Mouse (Mus musculus): ENCODE results near the gene Ppp1r14c.

Gene Ppp1r14c

GRCm38 (mm10) chr10:3366036-3366869 is at the start of gene Ppp1r14c:
Gene Ppp1r14c, plus strand, starts transcription at chr10:3366057.
- CTCF ChIA-PET = no interaction called here

DNA sequence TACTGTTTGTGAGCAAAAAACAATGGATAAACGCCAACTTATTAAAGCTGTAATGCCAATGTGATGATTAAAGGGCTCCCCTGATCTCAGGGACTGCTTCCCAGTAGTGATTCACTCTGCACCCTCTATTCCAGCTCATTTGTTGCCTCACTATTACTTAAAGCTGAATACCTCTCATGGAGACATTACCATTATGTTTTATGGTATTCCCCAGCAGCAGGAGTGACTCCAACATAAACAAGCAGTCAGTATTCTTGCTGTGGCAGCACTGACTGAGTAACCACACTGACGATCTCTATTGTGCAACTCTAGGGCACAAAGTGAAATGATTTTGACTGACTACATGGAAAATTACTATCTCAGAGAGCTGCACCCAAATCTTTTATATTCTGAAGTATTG is 44.5 kb upstream of the Ppp1r14c start:
- CTCF ChIA-PET = no interaction called here

DNA sequence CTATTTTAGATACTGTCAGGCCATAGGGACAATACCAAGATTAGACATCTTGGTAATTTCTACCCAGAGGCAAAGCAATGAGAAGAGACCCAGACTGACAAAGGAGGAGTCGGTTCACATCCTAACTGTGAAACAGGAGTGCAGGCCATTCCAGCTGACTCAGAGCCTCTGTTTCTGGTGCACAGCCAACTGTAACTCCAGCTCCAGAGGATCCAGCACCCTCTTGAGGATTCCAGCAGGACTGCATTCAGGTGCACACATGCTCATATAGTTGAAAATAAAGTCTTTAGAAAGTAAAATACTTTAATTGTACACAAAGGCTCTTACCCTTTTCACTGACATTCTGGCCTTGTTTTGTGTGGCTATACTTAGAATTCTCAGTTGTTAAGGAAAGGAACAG is 40.4 kb upstream of the Ppp1r14c start:
- CTCF ChIA-PET = no interaction called here

DNA sequence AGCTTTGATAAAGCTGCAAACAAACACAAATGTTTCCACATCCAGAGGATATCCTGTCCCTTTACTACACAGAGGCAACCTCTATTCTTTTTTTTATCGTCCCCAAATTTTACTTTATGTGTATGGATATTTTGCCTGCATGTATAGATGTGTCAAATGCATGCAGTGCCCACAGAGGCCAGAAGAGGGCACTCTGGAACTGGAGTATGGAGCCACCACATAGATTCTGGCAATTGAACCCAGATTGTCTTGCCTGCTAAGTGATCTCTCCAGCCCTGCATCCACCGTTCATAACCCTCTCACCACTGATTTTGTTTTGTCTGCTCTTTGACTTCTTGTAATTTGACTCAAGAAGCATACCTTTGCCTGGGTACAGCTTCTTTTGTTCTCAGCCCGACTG is 33.0 kb upstream of the Ppp1r14c start:
- CTCF ChIA-PET = no interaction called here

GRCm38 (mm10) chr10:3334570-3334969 is 31.3 kb upstream of the Ppp1r14c start:
- CTCF ChIA-PET = no interaction called here

GRCm38 (mm10) chr10:3336729-3337329 is 29.0 kb upstream of the Ppp1r14c start:
- CTCF ChIA-PET = no interaction called here

DNA sequence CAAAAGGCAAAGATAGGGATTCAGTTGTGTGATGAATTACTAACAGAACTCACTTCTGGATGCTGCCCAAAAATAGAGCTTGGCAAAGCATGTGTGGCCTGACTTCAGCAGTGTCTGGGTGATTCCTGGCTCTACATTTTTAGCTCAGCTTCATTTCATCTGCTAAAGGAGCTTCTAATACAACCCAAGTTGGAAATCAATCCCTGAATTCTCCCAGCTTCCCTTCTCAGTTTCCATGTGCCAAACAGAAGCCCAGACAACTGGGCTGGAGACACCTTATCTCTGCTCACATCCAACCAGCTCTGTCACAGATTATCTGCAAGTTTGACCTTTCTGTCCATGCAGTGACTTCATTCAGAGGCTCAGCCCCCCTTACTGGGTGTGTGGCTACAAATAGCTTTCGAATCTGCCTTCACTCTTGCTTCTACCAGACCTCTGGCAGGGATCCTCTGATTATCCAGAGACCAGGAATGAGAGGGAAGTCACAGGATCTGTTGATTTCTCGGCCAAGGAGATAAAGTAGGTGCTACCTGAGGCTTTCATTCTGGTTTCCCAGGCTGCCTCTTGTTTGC is 28.4 kb upstream of the Ppp1r14c start:
- CTCF ChIA-PET = no interaction called here

- CTCF ChIA-PET = no interaction called here
Observed at GRCm38 (mm10) chr10:3345706-3346105, 20.2 kb upstream of the Ppp1r14c start.

GRCm38 (mm10) chr10:3359531-3359930 is 6.3 kb upstream of the Ppp1r14c start:
- CTCF ChIA-PET = no interaction called here

- CTCF ChIA-PET = no interaction called here
Observed at GRCm38 (mm10) chr10:3365671-3366035, 204 bp upstream of the Ppp1r14c start.

DNA sequence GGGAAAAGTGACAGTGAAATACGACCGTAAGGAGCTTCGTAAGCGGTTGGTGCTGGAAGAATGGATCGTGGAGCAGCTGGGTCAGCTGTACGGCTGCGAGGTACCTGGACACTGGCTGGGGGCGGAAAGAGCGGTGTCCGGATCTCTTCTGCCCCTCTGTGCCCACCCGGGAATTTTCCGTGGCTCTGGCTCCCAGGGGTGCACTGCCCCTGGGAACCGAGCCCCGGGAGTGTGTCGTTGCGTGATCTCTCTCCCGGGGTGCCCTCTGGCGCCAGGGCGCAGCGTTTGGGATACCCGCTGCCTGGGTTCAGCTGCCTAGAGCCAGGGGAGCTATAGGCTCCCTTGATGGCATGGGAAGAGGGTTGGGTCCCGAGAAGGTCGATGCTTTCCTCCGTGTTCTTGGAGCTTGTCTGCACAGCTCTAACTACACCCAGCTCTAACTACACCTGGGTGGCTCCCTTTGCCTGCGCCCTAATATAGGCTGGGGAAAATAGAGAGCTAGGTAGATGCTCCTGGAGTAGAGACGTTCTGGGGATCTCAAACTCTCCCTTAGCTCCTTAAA is 1.1 kb downstream of the Ppp1r14c start:
- CTCF ChIA-PET = no interaction called here

DNA sequence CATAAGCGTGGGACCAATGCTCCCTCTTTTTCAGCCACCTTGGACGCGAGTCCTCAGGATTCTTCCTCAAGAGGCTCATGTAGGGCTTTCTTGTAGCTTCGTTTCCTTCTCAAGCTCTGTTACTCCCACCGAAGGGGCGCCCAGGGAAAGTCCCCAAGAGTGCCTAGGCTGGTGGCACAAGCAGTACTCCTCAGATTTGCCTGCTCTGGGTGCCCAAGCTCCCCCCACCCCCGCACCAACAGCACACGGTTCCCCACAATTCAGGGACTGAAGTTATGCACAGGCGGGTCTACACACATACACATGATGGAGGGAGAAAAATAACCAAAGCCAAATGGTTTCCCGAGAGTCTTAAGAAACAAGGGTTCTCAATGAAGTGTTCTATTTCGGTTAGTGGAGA is 1.6 kb downstream of the Ppp1r14c start:
- CTCF ChIA-PET = no interaction called here

GRCm38 (mm10) chr10:3383176-3383575 is 17.3 kb downstream of the Ppp1r14c start:
- CTCF ChIA-PET = no interaction called here

DNA sequence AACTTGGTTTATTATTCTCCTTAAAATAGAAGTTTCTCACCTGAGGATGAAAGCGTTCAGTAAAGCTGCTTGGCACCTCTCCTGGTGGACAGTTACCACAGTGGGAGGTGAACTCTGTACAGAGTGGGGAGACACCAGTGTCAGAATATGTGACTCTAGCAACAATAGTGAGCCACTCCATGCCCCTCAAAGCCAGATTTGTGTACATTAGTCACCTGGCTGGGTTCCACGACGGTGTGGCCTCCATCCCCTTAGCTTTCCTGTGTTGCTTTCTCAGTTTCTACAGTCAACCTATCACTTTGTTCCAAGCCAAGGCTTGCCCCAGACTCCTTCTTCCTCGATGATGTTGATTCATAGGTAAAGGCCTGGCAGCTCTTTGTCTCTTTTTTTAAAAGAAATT is 26.4 kb downstream of the Ppp1r14c start:
- CTCF ChIA-PET = no interaction called here

GRCm38 (mm10) chr10:3393548-3393947 is 27.7 kb downstream of the Ppp1r14c start:
- CTCF ChIA-PET = no interaction called here

DNA sequence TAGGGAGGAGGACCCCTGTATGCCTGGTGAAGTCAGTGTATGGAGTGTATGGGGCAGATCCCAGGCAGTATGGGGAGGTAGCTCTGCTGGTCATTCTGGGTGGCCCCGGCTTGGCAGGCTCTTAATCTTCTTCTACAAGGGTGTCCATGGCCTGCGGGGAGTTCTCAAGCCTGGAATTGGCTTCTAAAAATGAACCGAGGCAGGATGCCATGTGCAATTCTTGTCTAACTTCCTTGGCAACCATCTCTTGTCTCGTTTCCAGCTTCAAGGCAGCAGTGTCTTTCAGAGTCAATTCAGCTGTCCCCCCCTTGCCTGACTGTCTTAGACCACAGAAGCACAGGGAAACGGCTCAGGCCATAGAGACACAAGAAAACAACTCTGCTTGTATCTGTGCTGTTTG is 28.3 kb downstream of the Ppp1r14c start:
- CTCF ChIA-PET = no interaction called here

- CTCF ChIA-PET = no interaction called here
Observed at GRCm38 (mm10) chr10:3394671-3395288, 28.9 kb downstream of the Ppp1r14c start.

- CTCF ChIA-PET = interaction anchor here (0.8 kb wide), 1 partner anchor 1732 kb away, joined by 6 read pairs; no protein-coding TSS in a partner anchor
Observed at GRCm38 (mm10) chr10:3395341-3395931, 29.6 kb downstream of the Ppp1r14c start.

DNA sequence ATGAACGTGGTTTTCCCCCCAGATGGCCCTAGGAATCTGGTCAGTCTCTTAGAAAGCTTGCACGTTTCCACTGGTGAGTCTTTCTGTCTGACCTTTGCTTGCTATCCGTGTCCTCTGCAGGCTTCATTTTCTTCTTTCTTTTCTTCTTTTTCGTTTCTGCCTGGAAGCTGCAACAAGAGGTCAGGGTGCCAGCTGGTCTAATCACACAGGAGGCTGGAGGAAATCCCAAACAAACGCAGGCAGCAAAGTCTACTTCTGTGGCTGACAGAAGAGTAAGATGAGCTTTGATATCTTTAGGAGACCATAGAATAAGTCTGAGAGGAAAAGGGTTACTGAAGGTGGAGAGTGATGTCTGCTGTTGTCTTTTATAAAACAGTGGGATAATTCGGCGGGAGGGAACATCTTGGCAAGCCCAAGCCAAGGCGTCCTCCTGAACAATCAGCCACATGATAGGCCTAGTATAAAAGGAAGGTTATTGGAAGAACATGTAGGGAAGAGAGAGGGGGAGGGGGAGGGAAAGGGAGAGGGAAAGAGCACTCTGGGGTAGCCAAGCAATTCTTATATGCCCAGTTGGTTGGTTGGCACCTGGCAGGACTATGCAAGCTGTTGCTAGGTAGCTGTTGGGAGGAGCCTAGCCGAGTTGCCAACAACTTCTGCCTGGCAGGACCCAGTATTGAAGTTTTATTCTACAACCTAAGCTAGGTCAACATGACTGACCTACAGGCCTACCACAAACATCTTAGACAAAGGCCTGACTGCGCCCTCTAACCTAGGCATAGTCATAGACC is 30.3 kb downstream of the Ppp1r14c start:
- CTCF ChIA-PET = interaction anchor here (0.8 kb wide), 1 partner anchor 1731 kb away, joined by 6 read pairs; no protein-coding TSS in a partner anchor

DNA sequence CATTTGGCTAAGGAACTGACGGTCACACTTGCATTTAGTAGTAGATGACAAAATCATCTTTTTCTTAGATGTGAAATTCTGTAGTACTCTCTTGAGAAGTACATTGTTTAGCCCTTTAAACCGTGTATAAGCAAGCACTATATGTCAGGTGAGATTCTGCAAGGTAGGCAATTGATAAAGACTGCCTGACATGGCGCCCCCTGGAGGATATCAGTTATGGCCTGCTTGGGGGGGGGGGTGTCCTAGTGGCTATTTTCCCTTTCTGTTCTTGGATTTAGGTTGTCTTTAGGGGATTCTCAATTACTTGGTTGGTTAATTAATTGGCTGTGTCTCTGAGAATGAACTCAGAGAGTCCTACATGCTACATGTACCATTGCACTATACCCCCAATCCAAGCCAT is 31.5 kb downstream of the Ppp1r14c start:
- CTCF ChIA-PET = no interaction called here

DNA sequence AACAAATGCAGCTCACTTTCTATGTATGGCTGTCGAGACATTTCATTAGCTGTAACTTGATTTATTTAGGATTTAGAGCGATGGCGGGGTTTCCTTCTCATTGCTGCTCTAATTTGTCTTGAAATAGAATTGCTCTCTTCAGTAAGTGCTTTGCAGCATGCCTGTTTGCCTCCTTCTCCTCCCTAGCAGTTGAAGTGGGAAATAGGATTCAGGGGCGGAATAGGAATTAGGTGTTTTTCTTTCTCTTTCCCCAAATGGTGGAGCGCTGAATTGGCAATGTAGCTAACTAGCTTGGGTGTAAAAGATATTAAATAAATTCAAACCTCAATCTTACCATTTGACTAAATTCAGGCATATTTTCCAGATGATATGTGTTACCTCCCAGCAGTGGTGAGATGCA is 32.2 kb downstream of the Ppp1r14c start:
- CTCF ChIA-PET = no interaction called here

All from spleen, embryonic (tissue).